Mouse (Mus musculus): Measurements from ENCODE around the gene Ninj1.

DNA sequence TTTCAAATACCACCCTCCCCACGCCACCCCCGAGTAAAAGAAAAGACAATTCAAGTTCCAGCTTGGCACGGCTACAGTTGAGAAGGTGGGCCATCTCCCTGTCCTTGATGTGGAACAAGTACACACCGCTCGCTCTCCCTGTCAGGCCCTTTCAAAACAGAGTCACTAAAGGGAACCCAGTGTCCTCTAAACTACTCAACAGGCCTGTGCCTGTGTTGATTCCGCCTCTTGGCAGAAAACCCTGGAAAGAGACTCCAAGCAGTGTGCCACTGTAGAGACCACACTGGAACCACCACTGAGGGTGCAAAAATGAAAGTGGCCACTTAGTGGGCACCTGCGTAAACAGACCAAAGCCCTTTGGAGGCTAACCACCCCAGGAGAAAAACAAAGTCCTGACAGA is 44.0 kb upstream of the Ninj1 start:
- no peak for TF ChIP-seq USF1 (IDR thresholded peaks at IDR 0.05; ENCODE audit: low read depth)
- TF ChIP-seq CTCF (IDR thresholded peaks at IDR 0.05; ENCODE audit: control insufficient read depth, insufficient read depth, insufficient read length): no peak
- no peak for TF ChIP-seq MAX (IDR thresholded peaks at IDR 0.05)
- no peak for TF ChIP-seq CEBPB (IDR thresholded peaks at IDR 0.05; ENCODE audit: low read depth)

Measured in C2C12 (cell line).